ENCODE assay signal across 10 mouse cellular contexts in the genomic region with DNA sequence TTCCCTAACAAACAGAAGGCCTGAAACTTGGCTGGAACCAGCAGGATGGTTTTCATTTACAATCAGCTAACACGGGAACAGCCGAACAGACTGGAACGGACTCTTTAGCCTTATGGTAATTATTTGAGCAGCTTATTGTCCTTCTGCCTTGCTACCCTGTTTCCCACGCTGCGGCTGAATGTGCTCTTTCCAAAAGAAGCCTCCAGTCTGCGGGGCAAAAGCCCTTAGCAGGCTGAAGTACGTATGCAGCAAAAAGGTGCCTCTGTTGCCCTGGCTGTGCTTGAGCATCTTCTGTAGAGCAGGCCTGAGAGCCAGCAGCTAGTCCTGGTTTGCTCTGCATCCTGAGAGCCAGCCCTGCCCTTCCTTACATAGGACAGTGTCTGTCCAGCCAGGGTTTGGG.
DNase-seq lines count a peak whose midpoint lies in the region; ATAC-seq and TF ChIP-seq lines count a peak whose summit lies in the region.
"Had no signal": no experiment of that assay in that cellular context is flagged by ENCODE, and none has a peak within 500 bp of the region (broad histone marks: within the 10 kb centered on the region; RNA-seq: fewer than 3 reads in every experiment).

No protein-coding gene starts in this region.

- TF ChIP-seq CTCF in forebrain, postnatal 0 days (IDR thresholded peaks at IDR 0.05; ENCODE audit: low read depth) = no peak

- H3K9ac ChIP-seq in forebrain, postnatal 0 days = peak overlapping the region; percentile 25
- H3K9ac ChIP-seq in midbrain, embryonic 11.5 days (ENCODE audit: low read length) = peak overlapping the region; percentile 49; the same call in 1 of the 2 replicates

- H3K4me1 ChIP-seq in forebrain, postnatal 0 days (ENCODE audit: insufficient read depth) = no peaks in the 10 kb centered on the region
- peaks cover 18% of the 10 kb centered on the region for H3K4me1 ChIP-seq in midbrain, embryonic 11.5 days (ENCODE audit: control insufficient read depth, insufficient read depth, low read length)

- WGBS in forebrain, postnatal 0 days = 9% methylated on average over 7 of the region's 7 CpGs
- 22% methylated on average over 7 of the region's 7 CpGs for WGBS in midbrain, embryonic 11.5 days

- H3K27me3 ChIP-seq in forebrain, postnatal 0 days (ENCODE audit: insufficient read depth, low read length) = no peaks in the 10 kb centered on the region
- no peaks in the 10 kb centered on the region for H3K27me3 ChIP-seq in midbrain, embryonic 11.5 days (ENCODE audit: control insufficient read depth, insufficient read depth, low read length)

- intact Hi-C loops in gastrocnemius, postnatal 36 days (cut with DNase I) = no loop called here

- peak overlapping the region; percentile 45; the same call in 1 of the 2 replicates for H3K27ac ChIP-seq in forebrain, postnatal 0 days (ENCODE audit: low read depth, low read length)
- peak overlapping the region; percentile 80 for H3K27ac ChIP-seq in midbrain, embryonic 11.5 days (ENCODE audit: low read depth, low read length)

- peak; percentile 26 for DNase-seq in testis, postnatal 10 days (ENCODE audit: low spot score)
- DNase-seq in testis, postnatal 14 days (ENCODE audit: low spot score) = no peak
- DNase-seq in forebrain, postnatal 0 days = peak; percentile 39
- DNase-seq in midbrain, embryonic 11.5 days (ENCODE audit: low spot score, missing footprints) = peak; percentile 94
- no peak for DNase-seq in gastrocnemius, postnatal 36 days
- DNase-seq in gastrocnemius, adult 18-20 months (ENCODE audit: low spot score) = no peak
- no peak for DNase-seq in kidney, adult 18-20 months
- DNase-seq: heart, adult 18-20 months; thymus, adult 2 months had no signal

- no peak overlapping the region for H3K4me3 ChIP-seq in forebrain, postnatal 0 days (ENCODE audit: low read depth, low read length)
- H3K4me3 ChIP-seq in midbrain, embryonic 11.5 days (ENCODE audit: low read depth, low read length) = no peak overlapping the region

- no peaks in the 10 kb centered on the region for H3K36me3 ChIP-seq in forebrain, postnatal 0 days (ENCODE audit: insufficient read depth)
- no peaks in the 10 kb centered on the region for H3K36me3 ChIP-seq in midbrain, embryonic 11.5 days (ENCODE audit: control insufficient read depth, insufficient read depth, low read length)

- H3K4me2 ChIP-seq in forebrain, postnatal 0 days (ENCODE audit: low read depth) = no peak overlapping the region
- no peak overlapping the region for H3K4me2 ChIP-seq in midbrain, embryonic 11.5 days

- no peaks in the 10 kb centered on the region for H3K9me3 ChIP-seq in forebrain, postnatal 0 days (ENCODE audit: low read length)
- no peaks in the 10 kb centered on the region for H3K9me3 ChIP-seq in midbrain, embryonic 11.5 days (ENCODE audit: control insufficient read depth, low read length)

- peak; percentile 64 for ATAC-seq in forebrain, postnatal 0 days
- peak; percentile 83 for ATAC-seq in midbrain, embryonic 11.5 days (ENCODE audit: low FRiP score)
- ATAC-seq: inflammation-experienced regulatory T-cells, adult 6 months had no signal

Comparison
In these comparisons a context has a peak if more than half of its experiments do, and no peak if none do; other contexts are left out.
1. DNase-seq: peak in testis, postnatal 10 days (single experiment), forebrain, postnatal 0 days (single experiment) and midbrain, embryonic 11.5 days (single experiment); none in testis, postnatal 14 days (single experiment), gastrocnemius, postnatal 36 days (0 of 2), gastrocnemius, adult 18-20 months (single experiment) and kidney, adult 18-20 months (single experiment).